Mouse (Mus musculus) spleen, adult 18-20 months (tissue): ENCODE measurements at regions not wholly inside any gene's neighbourhood (a gene's known extent, or its start where the extent isn't known, plus 50 kb on each side); places are given as distances from the start of the nearest gene placed in this dataset.

ENCODE experiments used
- DNase-seq, 2 experiments: peaks; one replicate each; pipeline ENCODE4 v3.0.0; 2022; ENCODE audit warnings: mixed read lengths in 2 of 2

DNA sequence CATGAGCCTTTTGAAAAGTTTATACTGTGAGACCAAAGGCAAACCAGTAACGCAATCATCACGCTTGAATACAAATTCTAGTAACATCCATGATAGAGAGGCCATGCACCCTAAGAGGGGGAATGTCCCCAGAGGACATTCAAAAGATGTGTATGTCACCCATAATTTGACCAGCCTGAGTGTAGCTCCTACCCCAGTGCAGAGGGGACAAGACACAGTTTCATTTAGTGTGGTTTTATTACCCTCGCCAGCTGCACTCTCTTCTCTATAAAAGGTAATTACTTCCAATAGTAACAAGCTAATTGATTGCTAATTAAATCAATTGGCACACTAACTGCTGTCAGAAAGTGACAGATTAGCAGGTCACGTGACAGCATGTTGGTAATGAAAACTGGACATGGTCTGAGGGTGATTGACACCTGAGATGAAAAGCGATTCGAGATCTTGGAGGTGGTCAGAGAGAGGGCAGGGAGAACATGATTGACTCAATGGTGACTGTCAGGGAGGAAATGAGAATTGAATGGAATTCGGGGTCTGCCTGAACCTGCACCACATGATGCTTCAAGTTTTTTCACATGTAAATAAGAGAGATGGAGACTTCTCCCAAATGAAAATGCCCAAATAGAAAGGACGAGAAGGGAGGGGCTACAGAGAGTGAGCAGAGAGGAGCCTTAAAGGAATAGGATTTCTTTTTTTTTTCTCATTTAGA, 309.9 kb downstream of the En1 start:
- no peak for DNase-seq

- no peak for DNase-seq
Measured at GRCm38 (mm10) chr1:120921540-120921939, 319.3 kb downstream of the En1 start.

- no peak for DNase-seq
Measured at GRCm38 (mm10) chr1:120925271-120925670, 323.1 kb downstream of the En1 start.

DNA sequence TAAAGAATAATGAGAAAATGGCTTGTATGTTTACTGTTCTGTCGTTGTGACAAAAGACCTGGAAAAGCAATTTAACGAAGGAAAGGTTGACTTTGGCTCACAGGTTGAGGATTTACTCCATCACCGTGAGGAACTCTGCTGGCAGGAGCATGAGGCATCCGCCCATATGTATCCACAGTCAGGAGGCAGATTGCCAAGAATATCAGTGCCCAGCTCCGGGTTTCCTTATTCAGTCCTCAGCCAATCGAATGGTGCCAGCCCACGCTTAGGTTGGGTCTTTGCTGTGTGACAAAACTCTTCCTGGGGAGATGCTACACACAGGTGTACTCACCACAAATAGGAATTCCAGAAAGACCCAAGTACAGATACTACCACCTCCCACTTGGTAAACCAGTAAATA, 327.9 kb downstream of the En1 start:
- no peak for DNase-seq

GRCm38 (mm10) chr1:120935321-120935720, 333.1 kb downstream of the En1 start:
- no peak for DNase-seq

GRCm38 (mm10) chr1:120943711-120944110, 341.5 kb downstream of the En1 start:
- DNase-seq: no peak

DNA sequence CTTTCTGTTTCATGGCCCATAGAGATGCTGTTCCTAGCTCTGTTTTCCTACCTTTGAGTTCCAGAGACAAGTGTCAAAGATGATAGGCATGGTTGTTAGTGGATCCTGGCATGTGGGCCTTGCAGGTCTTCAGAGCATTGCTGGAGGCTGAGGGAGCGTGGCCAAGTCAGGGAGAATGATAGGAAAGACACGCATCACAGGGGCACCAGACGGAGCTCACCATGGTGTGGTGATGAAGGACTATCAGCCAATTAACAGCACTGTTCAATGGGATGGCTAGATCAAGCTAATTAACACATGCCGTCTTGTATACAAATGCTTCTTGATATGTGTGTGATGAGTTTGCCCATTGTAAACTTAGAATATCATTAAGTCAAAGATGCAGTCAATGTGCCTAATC, 344.1 kb downstream of the En1 start:
- DNase-seq: no peak

- no peak for DNase-seq
Measured at GRCm38 (mm10) chr1:120961235-120961634, 359.0 kb downstream of the En1 start.

- DNase-seq: no peak
Measured at GRCm38 (mm10) chr1:120961984-120962383, 359.8 kb downstream of the En1 start.

DNA sequence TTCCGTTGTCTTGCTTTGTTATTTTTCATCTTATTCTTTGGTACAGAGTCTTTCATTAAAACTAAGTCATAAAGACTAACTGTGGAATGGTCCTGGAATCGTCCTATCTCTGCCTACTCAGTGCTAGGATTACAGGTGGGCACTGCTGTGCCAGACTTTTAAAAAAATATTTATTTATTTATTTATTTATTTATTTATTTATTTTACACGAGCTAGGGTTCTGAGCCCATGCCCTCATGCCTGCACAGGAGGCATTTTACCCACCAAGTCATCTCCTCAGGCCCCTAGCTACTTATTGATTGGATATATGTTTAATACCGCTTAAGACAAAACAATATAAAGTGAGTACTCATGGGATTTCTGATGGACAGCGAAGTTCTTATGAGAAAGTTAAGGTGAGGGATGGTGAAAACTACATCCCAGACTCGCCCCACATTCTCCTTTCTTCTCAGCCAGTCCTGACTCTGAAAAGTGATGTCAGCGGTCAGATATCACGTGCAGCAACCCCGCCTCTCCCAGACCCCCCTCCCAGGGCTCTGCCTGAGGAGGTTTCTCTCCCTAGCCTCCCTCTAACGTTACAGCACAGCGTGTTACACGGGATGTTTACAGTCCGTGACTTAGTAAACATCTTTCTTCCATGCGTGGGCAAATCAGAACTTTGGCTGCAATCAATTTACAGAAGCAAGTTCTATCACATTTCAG, 361.4 kb downstream of the En1 start:
- no peak for DNase-seq

GRCm38 (mm10) chr1:120964179-120964517, 361.9 kb downstream of the En1 start:
- DNase-seq: no peak

- no peak for DNase-seq
Measured at GRCm38 (mm10) chr1:120966132-120966531, 363.9 kb downstream of the En1 start.

GRCm38 (mm10) chr1:120974661-120975060, 357.7 kb downstream of the Insig2 start:
- no peak for DNase-seq

GRCm38 (mm10) chr1:121004535-121004934, 327.9 kb downstream of the Insig2 start:
- DNase-seq: no peak

DNA sequence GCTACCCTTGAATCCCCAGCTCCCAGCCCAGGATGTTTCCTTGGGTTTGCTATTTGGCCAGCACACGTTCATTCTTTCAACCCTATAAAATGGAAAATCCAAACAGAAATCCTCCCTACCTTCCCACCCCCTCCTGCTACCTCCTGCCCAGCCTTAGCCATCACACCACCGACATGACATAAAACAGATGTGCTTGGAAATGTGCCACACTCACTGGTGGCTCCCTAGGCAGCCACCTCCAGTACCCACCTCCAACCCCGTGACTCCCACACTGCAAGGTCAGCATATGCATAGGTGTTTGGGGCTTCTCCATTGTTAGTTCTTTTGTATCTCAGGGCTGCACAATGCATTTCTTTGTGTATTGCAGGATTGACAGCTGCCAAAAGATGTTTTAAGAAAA, 327.2 kb downstream of the Insig2 start:
- DNase-seq: no peak

DNA sequence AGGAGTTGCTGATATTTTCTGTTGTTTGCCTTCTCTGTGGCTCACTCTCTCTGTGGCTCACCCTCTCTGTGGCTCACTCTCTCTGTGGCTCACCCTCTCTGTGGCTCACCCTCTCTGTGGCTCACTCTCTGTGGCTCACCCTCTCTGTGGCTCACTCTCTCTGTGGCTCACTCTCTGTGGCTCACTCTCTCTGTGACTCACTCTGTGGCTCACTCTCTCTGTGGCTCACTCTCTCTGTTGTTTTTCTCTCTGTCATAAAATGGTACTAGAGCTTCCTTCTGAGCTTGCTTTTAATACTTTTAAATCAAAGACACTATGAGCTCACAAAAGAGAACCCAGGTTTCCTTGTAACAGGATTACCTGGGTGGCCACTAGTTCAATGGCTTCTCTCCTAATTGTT, 320.3 kb downstream of the Insig2 start:
- DNase-seq: no peak

GRCm38 (mm10) chr1:121013839-121014503, 318.4 kb downstream of the Insig2 start:
- DNase-seq: no peak

DNA sequence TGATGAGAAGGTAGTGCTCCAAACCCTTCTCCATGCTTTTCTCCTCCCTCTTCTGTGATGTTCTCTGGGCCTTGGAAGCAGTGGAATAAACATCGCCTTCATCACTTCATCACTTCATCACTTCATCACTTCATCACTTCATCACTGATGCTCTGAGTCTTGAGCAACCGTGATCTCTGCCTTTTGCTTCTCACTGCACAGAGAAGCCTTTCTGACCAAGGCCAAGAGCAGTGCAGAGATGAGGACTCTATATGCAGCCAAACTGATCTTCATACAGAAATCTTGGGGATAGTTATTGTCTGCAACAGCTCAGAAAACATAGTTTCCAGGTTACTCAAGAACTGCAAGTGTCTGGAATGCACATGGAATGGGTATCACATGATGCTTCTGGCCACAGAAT, 303.0 kb downstream of the Insig2 start:
- no peak for DNase-seq

- DNase-seq: no peak
Measured at GRCm38 (mm10) chr1:121034761-121035393, 297.5 kb downstream of the Insig2 start.

DNA sequence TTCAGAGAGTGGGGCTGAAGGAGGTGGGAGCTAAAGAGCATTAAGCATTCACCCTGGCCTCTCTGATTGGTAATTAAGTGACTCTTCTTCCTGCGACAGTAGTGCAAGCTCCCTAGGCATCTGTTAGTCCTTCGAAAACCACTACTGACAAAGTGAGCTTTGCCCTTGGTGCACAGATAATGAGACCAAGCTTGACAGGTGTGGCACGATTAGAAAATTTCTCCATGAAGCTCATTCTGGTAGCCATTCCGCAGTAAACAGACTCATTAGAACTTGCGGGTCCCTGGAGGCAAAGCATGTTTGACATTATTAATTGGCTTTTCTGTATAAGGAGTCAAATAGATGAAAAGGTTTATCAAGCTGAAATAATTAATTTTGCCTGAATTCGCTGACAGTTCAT, 285.8 kb downstream of the Insig2 start:
- DNase-seq: no peak

- no peak for DNase-seq
Measured at GRCm38 (mm10) chr1:121047406-121047805, 285.0 kb downstream of the Insig2 start.

DNA sequence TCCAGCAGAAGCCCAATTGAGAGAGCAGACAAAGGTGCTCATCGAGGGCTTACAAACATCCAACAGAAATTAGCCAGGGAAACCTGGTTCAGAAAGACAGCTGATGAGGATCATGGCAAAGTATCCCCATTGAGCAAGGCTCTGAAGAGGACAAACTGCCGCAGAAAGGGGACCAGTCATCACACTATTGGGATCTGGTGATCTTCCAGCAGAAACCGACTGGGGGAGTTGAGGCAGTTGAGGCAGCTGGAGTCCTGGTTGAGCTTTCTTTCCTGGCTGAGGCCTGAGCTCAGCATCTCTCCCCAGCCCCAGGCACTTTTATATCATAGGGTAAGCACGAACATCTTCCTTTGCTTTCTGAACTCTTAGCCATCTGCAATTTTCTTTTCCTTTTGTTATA, 282.7 kb downstream of the Insig2 start:
- no peak for DNase-seq

DNA sequence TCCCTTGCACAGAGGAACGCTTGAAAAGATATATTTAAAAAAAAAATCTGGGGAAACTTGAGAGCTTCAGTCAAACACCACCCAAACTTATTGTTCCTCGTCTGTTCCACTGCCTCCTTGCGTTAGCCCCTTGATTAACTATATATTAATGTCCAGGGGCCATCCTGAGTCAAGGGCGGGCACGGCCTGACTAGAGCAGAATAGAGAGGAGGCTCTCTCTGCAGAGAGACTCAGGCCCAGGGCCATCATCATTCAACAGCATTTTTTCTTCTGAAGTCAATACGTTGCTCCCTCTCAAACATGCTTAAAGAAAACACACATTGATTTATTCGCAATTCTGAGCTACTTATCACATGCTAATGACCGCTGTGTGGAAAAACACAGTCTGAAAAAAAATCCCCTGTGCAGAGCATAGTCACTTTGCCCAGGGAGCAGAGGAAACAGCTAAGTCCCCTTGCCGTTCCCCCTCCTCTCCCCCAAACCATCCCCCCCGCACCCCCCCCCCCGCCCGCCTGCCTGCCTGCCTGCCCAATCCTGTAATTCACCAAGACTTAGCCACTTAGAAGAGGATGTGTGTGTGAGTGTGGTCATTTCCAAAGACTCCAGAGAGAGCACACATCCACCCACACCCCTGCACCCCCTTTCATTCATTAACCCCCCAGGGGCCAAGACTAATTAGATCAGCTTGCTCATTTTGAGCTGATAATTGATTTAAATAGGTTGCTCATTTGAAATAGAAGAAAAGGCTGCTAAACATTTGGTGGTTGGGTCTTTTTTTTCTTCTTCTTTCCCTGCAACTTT, 281.5 kb downstream of the Insig2 start:
- DNase-seq: no peak
